Mouse (Mus musculus) brain, embryonic 14.5 days (tissue): ENCODE measurements around the gene Fndc4.

ENCODE experiments used
- CTCF ChIP-seq: fragments of 200-500 bp; IDR thresholded peaks from 2 replicates; pipeline ENCODE4 v1.5.1; 2012; ENCODE audit warnings: inconsistent platforms, mild to moderate bottlenecking, moderate library complexity, borderline replicate concordance; ENCODE audit not compliant: insufficient read depth, insufficient read length; ENCODE audit errors: extremely low read depth
- POLR2A ChIP-seq: fragments of 200-500 bp; IDR thresholded peaks from 2 replicates; pipeline ENCODE4 v1.6.1; 2012; ENCODE audit warnings: mild to moderate bottlenecking, inconsistent platforms, borderline replicate concordance; ENCODE audit not compliant: poor library complexity, insufficient read depth, insufficient read length, severe bottlenecking; ENCODE audit errors: extremely low read depth

DNA sequence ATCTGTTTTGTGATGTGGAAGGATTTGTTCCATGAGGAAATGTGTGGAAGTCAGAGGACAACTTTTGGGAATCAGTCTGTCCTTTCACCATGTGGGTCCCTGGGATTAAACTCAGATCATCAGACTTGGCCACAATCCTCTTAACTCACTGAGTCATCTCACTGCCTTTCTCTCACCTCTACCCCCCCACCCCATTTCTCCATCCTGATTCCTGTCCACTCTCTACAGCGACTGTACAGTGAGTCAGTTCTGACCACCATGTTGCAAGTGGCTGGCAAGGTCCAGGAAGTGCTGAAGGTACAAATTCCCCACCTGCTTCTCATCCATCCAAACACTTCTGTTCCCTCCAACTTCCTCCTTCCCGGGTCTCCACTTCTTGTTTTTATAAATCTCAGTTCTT is 2.6 kb upstream of the Fndc4 start:
- TF ChIP-seq CTCF: no peak
- no peak for TF ChIP-seq POLR2A
